Mouse (Mus musculus): Measurements from ENCODE around the gene Madcam1. TPM values are rescaled to one million over a fixed set of nuclear protein-coding genes. Genes with fewer than 3 reads are reported as not detected.
"Not testable (repeated sequence)": the region's sequence is repeated elsewhere in the genome, so short reads cannot be mapped to it uniquely, and the experiment has no call there.

The Madcam1 gene
- polyA plus RNA-seq, 1 experiment, result 1.1 TPM

GRCm38 (mm10) chr10:79693580-79694378, 29.4 kb downstream of the Madcam1 start:
- no peak for DNase-seq (ENCODE audit: low read depth)
- TF ChIP-seq CTCF (IDR thresholded peaks at IDR 0.05; ENCODE audit: borderline replicate concordance, extremely low read depth, insufficient read depth, insufficient read length) (no peak), POLR2A (IDR thresholded peaks at IDR 0.05; ENCODE audit: borderline replicate concordance, extremely low read depth, insufficient read depth, insufficient read length, poor library complexity, severe bottlenecking) (no peak)

DNA sequence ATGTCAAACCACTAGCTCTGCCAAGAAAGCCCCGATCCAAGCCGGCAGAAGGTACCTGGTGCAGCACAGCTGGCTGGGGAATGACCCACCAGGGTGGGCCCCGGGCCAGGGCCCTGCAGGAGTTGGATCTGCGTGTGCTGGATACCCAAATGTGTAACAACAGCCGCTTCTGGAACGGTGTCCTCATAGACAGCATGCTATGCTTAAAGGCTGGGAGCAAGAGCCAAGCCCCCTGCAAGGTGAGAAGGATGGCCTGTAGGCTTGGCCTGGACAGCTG, 30.0 kb downstream of the Madcam1 start:
- no peak for TF ChIP-seq CTCF (IDR thresholded peaks at IDR 0.05; ENCODE audit: borderline replicate concordance, extremely low read depth, insufficient read depth, insufficient read length)
- DNase-seq (ENCODE audit: low read depth), result no peak

DNA sequence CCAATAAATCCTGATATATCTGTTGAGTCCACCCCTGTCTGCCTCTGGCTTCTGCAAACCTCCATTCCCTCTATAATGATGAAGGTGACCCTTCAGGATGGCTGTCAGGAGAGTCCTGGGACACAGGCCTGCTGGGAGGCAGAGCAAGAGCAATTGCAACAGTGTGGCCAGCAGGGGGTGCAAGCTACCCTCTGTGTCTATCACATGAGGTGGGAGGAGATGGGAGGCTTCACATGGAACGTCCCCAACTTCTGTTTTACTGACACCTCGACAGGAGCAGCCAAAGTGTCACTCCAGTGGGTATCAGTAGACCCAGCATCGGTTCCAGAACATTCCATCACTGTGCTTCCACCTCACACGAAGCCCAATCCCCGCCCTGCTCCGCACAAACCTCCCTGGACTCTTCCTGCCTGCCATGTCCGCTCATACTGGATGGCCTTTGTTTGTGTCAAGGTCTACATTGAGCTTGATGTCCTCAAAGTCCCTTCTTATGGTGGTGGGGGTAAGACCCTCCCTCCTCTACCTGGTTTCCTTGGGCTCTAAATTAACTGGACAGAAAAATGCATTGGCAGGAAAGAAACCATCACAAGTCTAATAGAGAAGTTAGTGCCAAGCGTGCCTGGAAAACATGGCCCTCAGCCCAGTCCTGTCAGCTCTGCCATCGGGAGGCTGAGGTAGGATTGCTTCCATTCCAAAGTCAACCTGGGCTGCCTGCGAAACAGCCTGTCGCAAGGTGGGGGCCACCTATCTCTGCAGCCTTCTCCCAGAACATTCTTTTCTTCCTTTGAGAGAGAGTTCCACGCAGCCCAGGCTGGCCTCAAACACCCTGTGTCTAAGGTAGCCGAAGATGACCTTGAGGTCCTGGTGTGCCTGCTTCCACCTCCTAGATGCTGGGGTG, 31.1 kb downstream of the Madcam1 start:
- peak; percentile 78 for DNase-seq (ENCODE audit: low read depth)
- no peak for TF ChIP-seq POLR2A (IDR thresholded peaks at IDR 0.05; ENCODE audit: borderline replicate concordance, extremely low read depth, insufficient read depth, insufficient read length, poor library complexity, severe bottlenecking)
- TF ChIP-seq CTCF (IDR thresholded peaks at IDR 0.05; ENCODE audit: borderline replicate concordance, extremely low read depth, insufficient read depth, insufficient read length), result peak; percentile 83

GRCm38 (mm10) chr10:79696129-79696651, 31.8 kb downstream of the Madcam1 start:
- TF ChIP-seq POLR2A (IDR thresholded peaks at IDR 0.05; ENCODE audit: borderline replicate concordance, extremely low read depth, insufficient read depth, insufficient read length, poor library complexity, severe bottlenecking), result no peak
- no peak for TF ChIP-seq CTCF (IDR thresholded peaks at IDR 0.05; ENCODE audit: borderline replicate concordance, extremely low read depth, insufficient read depth, insufficient read length)
- DNase-seq (ENCODE audit: low read depth), result no peak

GRCm38 (mm10) chr10:79697916-79698315, 33.6 kb downstream of the Madcam1 start:
- DNase-seq (ENCODE audit: low read depth), result no peak
- TF ChIP-seq CTCF (IDR thresholded peaks at IDR 0.05; ENCODE audit: borderline replicate concordance, extremely low read depth, insufficient read depth, insufficient read length), result no peak
- TF ChIP-seq POLR2A (IDR thresholded peaks at IDR 0.05; ENCODE audit: borderline replicate concordance, extremely low read depth, insufficient read depth, insufficient read length, poor library complexity, severe bottlenecking), result no peak

DNA sequence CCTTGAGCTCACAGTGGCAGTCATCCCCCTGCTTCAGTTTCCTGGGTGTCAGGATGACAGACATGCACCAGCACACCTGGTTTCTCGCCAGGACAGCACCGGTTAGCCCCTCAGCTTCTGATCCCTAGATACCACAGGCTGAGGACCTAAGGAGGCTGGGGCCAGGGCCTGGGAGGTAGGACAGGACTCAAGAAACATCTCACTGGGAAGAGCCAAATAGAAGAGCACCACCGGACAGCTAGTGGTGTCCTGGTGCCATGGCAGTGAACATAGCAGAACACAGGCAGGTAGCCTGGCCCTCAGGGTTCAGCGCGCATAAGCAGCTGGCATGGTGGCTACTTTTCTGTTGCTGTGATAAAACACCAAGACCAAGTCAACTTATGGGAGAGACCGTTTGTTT, 34.1 kb downstream of the Madcam1 start:
- TF ChIP-seq CTCF (IDR thresholded peaks at IDR 0.05; ENCODE audit: borderline replicate concordance, extremely low read depth, insufficient read depth, insufficient read length), result no peak
- no peak for TF ChIP-seq POLR2A (IDR thresholded peaks at IDR 0.05; ENCODE audit: borderline replicate concordance, extremely low read depth, insufficient read depth, insufficient read length, poor library complexity, severe bottlenecking)

GRCm38 (mm10) chr10:79700676-79701075, 36.3 kb downstream of the Madcam1 start:
- DNase-seq (ENCODE audit: low read depth), result no peak
- no peak for TF ChIP-seq CTCF (IDR thresholded peaks at IDR 0.05; ENCODE audit: borderline replicate concordance, extremely low read depth, insufficient read depth, insufficient read length)
- TF ChIP-seq POLR2A (IDR thresholded peaks at IDR 0.05; ENCODE audit: borderline replicate concordance, extremely low read depth, insufficient read depth, insufficient read length, poor library complexity, severe bottlenecking), result no peak

More for the DNA sequence above, 34.1 kb downstream of the Madcam1 start:
- no peak for DNase-seq (ENCODE audit: low read depth)

DNA sequence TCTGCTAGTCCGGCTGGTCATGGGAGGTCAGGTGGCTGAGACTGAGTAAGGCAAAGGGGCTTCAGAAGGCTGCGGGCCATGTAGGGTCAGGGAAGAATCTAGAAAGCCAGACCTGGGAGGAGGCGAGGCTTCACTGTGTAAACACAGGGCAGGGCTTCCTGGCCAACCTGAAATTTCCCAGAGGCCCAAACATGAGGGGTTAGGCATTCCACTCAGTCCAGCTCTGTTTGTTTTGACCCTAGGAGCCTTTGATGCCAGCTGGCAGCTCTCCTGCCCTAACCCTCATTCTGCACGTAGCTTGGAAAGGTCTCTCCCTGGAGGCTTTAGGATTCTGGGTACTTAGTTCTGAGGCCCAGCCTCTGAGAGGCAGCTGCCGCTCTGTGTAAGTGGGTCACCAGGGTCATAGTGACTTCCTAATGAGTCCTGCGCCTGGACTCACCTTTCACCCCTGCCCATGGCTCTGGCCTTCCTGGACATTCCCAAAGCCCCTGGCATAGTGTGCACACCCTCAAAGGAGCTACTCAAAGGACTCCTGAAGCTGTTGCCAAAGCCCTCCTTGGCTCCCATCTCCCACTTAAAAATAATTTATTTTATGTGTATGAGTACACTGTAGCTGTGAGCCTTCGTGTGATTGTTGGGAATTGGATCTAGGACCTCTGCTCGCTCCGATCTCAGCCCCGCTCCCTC, 37.2 kb downstream of the Madcam1 start:
- DNase-seq (ENCODE audit: low read depth), result no peak
- TF ChIP-seq POLR2A (IDR thresholded peaks at IDR 0.05; ENCODE audit: borderline replicate concordance, extremely low read depth, insufficient read depth, insufficient read length, poor library complexity, severe bottlenecking) (no peak), CTCF (IDR thresholded peaks at IDR 0.05; ENCODE audit: borderline replicate concordance, extremely low read depth, insufficient read depth, insufficient read length) (no peak)

DNA sequence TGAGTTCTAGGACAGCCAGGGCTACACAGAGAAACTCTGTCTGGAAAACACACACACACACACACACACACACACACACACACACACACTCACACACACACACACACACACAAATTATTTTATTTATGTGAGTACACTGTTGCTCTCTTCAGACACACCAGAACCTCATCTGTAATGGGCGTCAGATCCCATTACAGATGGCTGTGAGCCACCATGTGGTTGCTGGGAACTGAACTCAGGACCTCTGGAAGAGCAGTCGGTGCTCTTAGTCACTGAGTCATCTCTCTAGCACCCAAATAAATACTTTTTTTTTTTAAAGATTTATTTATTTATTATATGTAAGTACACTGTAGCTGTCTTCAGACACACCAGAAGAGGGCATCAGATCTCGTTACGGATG, 38.6 kb downstream of the Madcam1 start:
- not testable (repeated sequence) for DNase-seq (ENCODE audit: low read depth)

- TF ChIP-seq CTCF (IDR thresholded peaks at IDR 0.05; ENCODE audit: borderline replicate concordance, extremely low read depth, insufficient read depth, insufficient read length) (no peak), POLR2A (IDR thresholded peaks at IDR 0.05; ENCODE audit: borderline replicate concordance, extremely low read depth, insufficient read depth, insufficient read length, poor library complexity, severe bottlenecking) (no peak)
These were observed 39.2 kb downstream of the Madcam1 start for GRCm38 (mm10) chr10:79703541-79703940.

More at GRCm38 (mm10) chr10:79703541-79703940, 39.2 kb downstream of the Madcam1 start:
- DNase-seq (ENCODE audit: low read depth), result no peak

Data from brain, embryonic 14.5 days (tissue).